In genomic region chr19:47230682-47231081, GRCm38 (mm10) we compare ENCODE assay signal across 19 mouse cellular contexts. TPM values are rescaled to one million over a fixed set of nuclear protein-coding genes. Genes with fewer than 3 reads are reported as not detected.
"Had no signal": no experiment of that assay in that cellular context is flagged by ENCODE, and none has a peak within 500 bp of the region (broad histone marks: within the 10 kb centered on the region; RNA-seq: fewer than 3 reads in every experiment).

No protein-coding gene starts in this region.

- ATAC-seq: liver, postnatal 0 days; lung, postnatal 0 days; midbrain, embryonic 15.5 days had no signal

- DNase-seq: kidney, adult 9 months; kidney, postnatal 14 days; kidney, postnatal 4 days; liver, postnatal 0 days; lung, embryonic 14.5 days; right cerebral cortex, adult 18-20 months; right cerebral cortex, postnatal 14 days; right cerebral cortex, postnatal 4 days; spleen, adult 18-20 months; thymus, postnatal 25 days had no signal

- H3K9ac ChIP-seq: liver, embryonic 14.5 days; liver, postnatal 0 days; lung, embryonic 14.5 days; midbrain, embryonic 12.5 days; midbrain, embryonic 15.5 days; neural tube, embryonic 13.5 days; stomach, embryonic 15.5 days had no signal

- H3K36me3 ChIP-seq: midbrain, embryonic 12.5 days; midbrain, embryonic 15.5 days; neural tube, embryonic 13.5 days; stomach, embryonic 15.5 days had no signal

- H3K4me3 ChIP-seq: midbrain, embryonic 12.5 days; midbrain, embryonic 15.5 days; neural tube, embryonic 13.5 days; stomach, embryonic 15.5 days had no signal

- H3K9me3 ChIP-seq: midbrain, embryonic 12.5 days; midbrain, embryonic 15.5 days; neural tube, embryonic 13.5 days; stomach, embryonic 15.5 days had no signal

- H3K27ac ChIP-seq: liver, embryonic 14.5 days; macrophage; midbrain, embryonic 12.5 days; midbrain, embryonic 15.5 days; neural tube, embryonic 13.5 days; stomach, embryonic 15.5 days had no signal

- H3K27me3 ChIP-seq: midbrain, embryonic 12.5 days; midbrain, embryonic 15.5 days; neural tube, embryonic 13.5 days; stomach, embryonic 15.5 days had no signal

- H3K4me2 ChIP-seq: liver, embryonic 11.5 days; lung, embryonic 14.5 days; midbrain, embryonic 12.5 days; midbrain, embryonic 15.5 days; neural tube, embryonic 13.5 days; stomach, embryonic 15.5 days had no signal

RNA-seq across cellular contexts. Expression of gene Neurl1a, which starts 52.1 kb away (rescaled TPM):
- total RNA-seq: megakaryocyte, adult 5-6 weeks had no signal
